Mouse (Mus musculus): ENCODE measurements around the gene Cwc25. TPM values are rescaled to one million over a fixed set of nuclear protein-coding genes. Genes with fewer than 3 reads are reported as not detected.

Gene Cwc25
- total RNA-seq, 4 experiments from 2014 or later = 3.2 to 5.9 (median 4.7) TPM

- DNase-seq (ENCODE audit: low spot score in 2 of 2) = no peak
These were observed 10.3 kb upstream of the Cwc25 start for GRCm38 (mm10) chr11:97776497-97777128.

GRCm38 (mm10) chr11:97775808-97776496, 9.6 kb upstream of the Cwc25 start, which contains the start of gene 1700001P01Rik:
TSS of gene 1700001P01Rik (minus strand) at chr11:97775918.
- DNase-seq (ENCODE audit: low spot score in 2 of 2) = no peak

GRCm38 (mm10) chr11:97775186-97775585, 8.8 kb upstream of the Cwc25 start:
- DNase-seq (ENCODE audit: low spot score in 2 of 2) = no peak

- no peak for DNase-seq (ENCODE audit: low spot score in 2 of 2)
These were observed 5.1 kb upstream of the Cwc25 start for GRCm38 (mm10) chr11:97771410-97771809.

GRCm38 (mm10) chr11:97769704-97770103, 3.3 kb upstream of the Cwc25 start:
- DNase-seq (ENCODE audit: low spot score in 2 of 2) = peak in 1 of 2 experiments; percentile 9

- DNase-seq (ENCODE audit: low spot score in 2 of 2) = no peak
These were observed 4.7 kb downstream of the Cwc25 start for GRCm38 (mm10) chr11:97761638-97762037.

- no peak for DNase-seq (ENCODE audit: low spot score in 2 of 2)
These were observed 7.4 kb downstream of the Cwc25 start for GRCm38 (mm10) chr11:97758942-97759341.

- DNase-seq (ENCODE audit: low spot score in 2 of 2) = no peak
These were observed 8.2 kb downstream of the Cwc25 start for GRCm38 (mm10) chr11:97758125-97758524.

- no peak for DNase-seq (ENCODE audit: low spot score in 2 of 2)
These were observed 13.1 kb downstream of the Cwc25 start for GRCm38 (mm10) chr11:97753277-97753676.

- no peak for DNase-seq (ENCODE audit: low spot score in 2 of 2)
These were observed 17.9 kb downstream of the Cwc25 start for GRCm38 (mm10) chr11:97748496-97748895.

GRCm38 (mm10) chr11:97747773-97748172, 18.6 kb downstream of the Cwc25 start:
- DNase-seq (ENCODE audit: low spot score in 2 of 2) = no peak

GRCm38 (mm10) chr11:97745331-97745721, 21.0 kb downstream of the Cwc25 start:
- no peak for DNase-seq (ENCODE audit: low spot score in 2 of 2)

GRCm38 (mm10) chr11:97744718-97745330, 21.5 kb downstream of the Cwc25 start:
- peak; percentile 98 for DNase-seq (ENCODE audit: low spot score in 2 of 2)

GRCm38 (mm10) chr11:97744063-97744717, 22.2 kb downstream of the Cwc25 start, which contains the start of gene Pip4k2b:
TSS of gene Pip4k2b (minus strand) at chr11:97744704.
- peak in 1 of 2 experiments; percentile 35 for DNase-seq (ENCODE audit: low spot score in 2 of 2)

- DNase-seq (ENCODE audit: low spot score in 2 of 2) = no peak
These were observed 22.9 kb downstream of the Cwc25 start for GRCm38 (mm10) chr11:97743423-97743822.

- DNase-seq (ENCODE audit: low spot score in 2 of 2) = no peak
These were observed 23.8 kb downstream of the Cwc25 start for GRCm38 (mm10) chr11:97742591-97742990.

GRCm38 (mm10) chr11:97742157-97742556, 24.2 kb downstream of the Cwc25 start:
- no peak for DNase-seq (ENCODE audit: low spot score in 2 of 2)

- DNase-seq (ENCODE audit: low spot score in 2 of 2) = no peak
These were observed 26.2 kb downstream of the Cwc25 start for GRCm38 (mm10) chr11:97740190-97740589.

GRCm38 (mm10) chr11:97739155-97739554, 27.2 kb downstream of the Cwc25 start:
- DNase-seq (ENCODE audit: low spot score in 2 of 2) = no peak

- no peak for DNase-seq (ENCODE audit: low spot score in 2 of 2)
These were observed 27.7 kb downstream of the Cwc25 start for GRCm38 (mm10) chr11:97738703-97739102.

GRCm38 (mm10) chr11:97737600-97737999, 28.8 kb downstream of the Cwc25 start:
- no peak for DNase-seq (ENCODE audit: low spot score in 2 of 2)

GRCm38 (mm10) chr11:97736645-97737044, 29.7 kb downstream of the Cwc25 start:
- no peak for DNase-seq (ENCODE audit: low spot score in 2 of 2)

Data from gastrocnemius, adult 8-10 months (tissue).